Mouse (Mus musculus): ENCODE measurements around the gene Bri3bp. TPM values are rescaled to one million over a fixed set of nuclear protein-coding genes. Genes with fewer than 3 reads are reported as not detected.
"Not testable (repeated sequence)": the region's sequence is repeated elsewhere in the genome, so short reads cannot be mapped to it uniquely, and the experiment has no call there.

The Bri3bp gene
- polyA plus RNA-seq, 1 experiment from 2014 or later, result 54.7 TPM

GRCm38 (mm10) chr5:125485031-125485778 is 43.8 kb downstream of the Bri3bp start:
- DNase-seq (ENCODE audit: low spot score), result no peak
- Histone ChIP-seq H3K4me1 (peaks cover 27% of the 10 kb centered on the region), H3K36me3 (peaks cover 79% of the 10 kb centered on the region), H3K4me3 (no peak overlapping the region), H3K9me3 (replicated peaks) (no peaks in the 10 kb centered on the region), H3K27ac (replicated peaks) (no peak overlapping the region), H3K27me3 (ENCODE audit: low read depth, poor library complexity, severe bottlenecking) (no peaks in the 10 kb centered on the region)
- 98% methylated on average over 4 of the region's 4 CpGs for WGBS

- H3K4me1 ChIP-seq, result peaks cover 19% of the 10 kb centered on the region
- H3K4me3 ChIP-seq, result no peak overlapping the region
- H3K36me3 ChIP-seq, result peaks cover 79% of the 10 kb centered on the region
- no peak for DNase-seq (ENCODE audit: low spot score)
- H3K27ac ChIP-seq (replicated peaks), result no peak overlapping the region
- H3K9me3 ChIP-seq (replicated peaks), result no peaks in the 10 kb centered on the region
- H3K27me3 ChIP-seq (ENCODE audit: low read depth, poor library complexity, severe bottlenecking), result no peaks in the 10 kb centered on the region
- 90% methylated on average over 1 of the region's 1 CpGs for WGBS
Measured at GRCm38 (mm10) chr5:125486088-125486487, 44.7 kb downstream of the Bri3bp start.

GRCm38 (mm10) chr5:125487375-125488115 is 46.2 kb downstream of the Bri3bp start:
- peaks cover 81% of the 10 kb centered on the region for H3K36me3 ChIP-seq
- DNase-seq (ENCODE audit: low spot score), result peak; percentile 52
- H3K27me3 ChIP-seq (ENCODE audit: low read depth, poor library complexity, severe bottlenecking), result no peaks in the 10 kb centered on the region
- H3K4me3 ChIP-seq, result no peak overlapping the region
- peak overlapping the region; percentile 74 for H3K27ac ChIP-seq (replicated peaks)
- H3K4me1 ChIP-seq, result peaks cover 19% of the 10 kb centered on the region
- WGBS, result 64% methylated on average over 11 of the region's 11 CpGs
- H3K9me3 ChIP-seq (replicated peaks), result no peaks in the 10 kb centered on the region

GRCm38 (mm10) chr5:125488116-125488455 is 46.7 kb downstream of the Bri3bp start:
- Histone ChIP-seq H3K9me3 (replicated peaks) (no peaks in the 10 kb centered on the region), H3K4me3 (no peak overlapping the region), H3K27me3 (ENCODE audit: low read depth, poor library complexity, severe bottlenecking) (no peaks in the 10 kb centered on the region), H3K27ac (replicated peaks) (peak overlapping the region; percentile 74), H3K36me3 (peaks cover 81% of the 10 kb centered on the region), H3K4me1 (peaks cover 19% of the 10 kb centered on the region)
- 75% methylated on average over 4 of the region's 4 CpGs for WGBS
- peak; percentile 26 for DNase-seq (ENCODE audit: low spot score)

- DNase-seq (ENCODE audit: low spot score); H3K27ac ChIP-seq (replicated peaks); H3K9me3 ChIP-seq (replicated peaks); H3K27me3 ChIP-seq (ENCODE audit: low read depth, poor library complexity, severe bottlenecking); H3K4me3 ChIP-seq: not testable (repeated sequence)
- Histone ChIP-seq H3K4me1 (peaks cover 19% of the 10 kb centered on the region), H3K36me3 (peaks cover 78% of the 10 kb centered on the region)
- WGBS, result 86% methylated on average over 5 of the region's 5 CpGs
Measured at GRCm38 (mm10) chr5:125488953-125489352, 47.6 kb downstream of the Bri3bp start.

GRCm38 (mm10) chr5:125491107-125491506 is 49.7 kb downstream of the Bri3bp start:
- Histone ChIP-seq H3K36me3 (peaks cover 80% of the 10 kb centered on the region), H3K4me1 (peaks cover 19% of the 10 kb centered on the region), H3K27ac (replicated peaks) (no peak overlapping the region; the same call in 1 of the 2 replicates), H3K9me3 (replicated peaks) (no peaks in the 10 kb centered on the region), H3K4me3 (no peak overlapping the region), H3K27me3 (ENCODE audit: low read depth, poor library complexity, severe bottlenecking) (no peaks in the 10 kb centered on the region)
- WGBS, result 91% methylated on average over 10 of the region's 10 CpGs
- DNase-seq (ENCODE audit: low spot score), result no peak

- peaks cover 72% of the 10 kb centered on the region for H3K36me3 ChIP-seq
- no peak for DNase-seq (ENCODE audit: low spot score)
- 58% methylated on average over 17 of the region's 17 CpGs for WGBS
Measured at GRCm38 (mm10) chr5:125492379-125493092, 51.2 kb downstream of the Bri3bp start.

GRCm38 (mm10) chr5:125493093-125493423 is 51.7 kb downstream of the Bri3bp start:
- 0 out of 2 replicates have a peak overlapping the region, but pooled peaks have one; percentile 17 for H3K27ac ChIP-seq (replicated peaks)
- DNase-seq (ENCODE audit: low spot score), result no peak
- H3K36me3 ChIP-seq, result peaks cover 67% of the 10 kb centered on the region
- no peaks in the 10 kb centered on the region for H3K9me3 ChIP-seq (replicated peaks)
- no peaks in the 10 kb centered on the region for H3K27me3 ChIP-seq (ENCODE audit: low read depth, poor library complexity, severe bottlenecking)
- WGBS, result 63% methylated on average over 5 of the region's 5 CpGs
- H3K4me3 ChIP-seq, result no peak overlapping the region
- peaks cover 8% of the 10 kb centered on the region for H3K4me1 ChIP-seq

More at GRCm38 (mm10) chr5:125492379-125493092, 51.2 kb downstream of the Bri3bp start:
- Histone ChIP-seq H3K27me3 (ENCODE audit: low read depth, poor library complexity, severe bottlenecking) (no peaks in the 10 kb centered on the region), H3K4me3 (no peak overlapping the region), H3K27ac (replicated peaks) (0 out of 2 replicates have a peak overlapping the region, but pooled peaks have one; percentile 17), H3K9me3 (replicated peaks) (no peaks in the 10 kb centered on the region), H3K4me1 (peaks cover 10% of the 10 kb centered on the region)

- H3K9me3 ChIP-seq (replicated peaks), result no peaks in the 10 kb centered on the region
- peaks cover 6% of the 10 kb centered on the region; the same call in 1 of the 2 replicates for H3K4me1 ChIP-seq
- no peak overlapping the region for H3K27ac ChIP-seq (replicated peaks)
- no peak for DNase-seq (ENCODE audit: low spot score)
- H3K36me3 ChIP-seq, result peaks cover 70% of the 10 kb centered on the region
- H3K4me3 ChIP-seq, result no peak overlapping the region
- 91% methylated on average over 10 of the region's 10 CpGs for WGBS
- H3K27me3 ChIP-seq (ENCODE audit: low read depth, poor library complexity, severe bottlenecking), result no peaks in the 10 kb centered on the region
Measured at GRCm38 (mm10) chr5:125495655-125496054, 54.3 kb downstream of the Bri3bp start.

- Histone ChIP-seq H3K27me3 (ENCODE audit: low read depth, poor library complexity, severe bottlenecking) (no peaks in the 10 kb centered on the region), H3K9me3 (replicated peaks) (no peaks in the 10 kb centered on the region), H3K4me3 (no peak overlapping the region), H3K4me1 (peaks cover 6% of the 10 kb centered on the region), H3K36me3 (peaks cover 69% of the 10 kb centered on the region), H3K27ac (replicated peaks) (0 out of 2 replicates have a peak overlapping the region, but pooled peaks have one; percentile 49)
- peak; percentile 66 for DNase-seq (ENCODE audit: low spot score)
- 70% methylated on average over 12 of the region's 12 CpGs for WGBS
Measured at GRCm38 (mm10) chr5:125497821-125498600, 56.6 kb downstream of the Bri3bp start.

- no peak overlapping the region for H3K4me3 ChIP-seq
- H3K4me1 ChIP-seq, result peaks cover 6% of the 10 kb centered on the region
- no peaks in the 10 kb centered on the region for H3K27me3 ChIP-seq (ENCODE audit: low read depth, poor library complexity, severe bottlenecking)
- 91% methylated on average over 6 of the region's 6 CpGs for WGBS
- peaks cover 69% of the 10 kb centered on the region for H3K36me3 ChIP-seq
- H3K27ac ChIP-seq (replicated peaks), result no peak overlapping the region
- H3K9me3 ChIP-seq (replicated peaks), result no peaks in the 10 kb centered on the region
- no peak for DNase-seq (ENCODE audit: low spot score)
Measured at GRCm38 (mm10) chr5:125501505-125501904, 60.1 kb downstream of the Bri3bp start.

- H3K9me3 ChIP-seq (replicated peaks), result no peaks in the 10 kb centered on the region
- H3K27me3 ChIP-seq (ENCODE audit: low read depth, poor library complexity, severe bottlenecking), result no peaks in the 10 kb centered on the region
- peaks cover 74% of the 10 kb centered on the region for H3K36me3 ChIP-seq
- 48% methylated on average over 3 of the region's 3 CpGs for WGBS
- H3K4me1 ChIP-seq, result peaks cover 6% of the 10 kb centered on the region
- H3K4me3 ChIP-seq, result no peak overlapping the region
- DNase-seq (ENCODE audit: low spot score), result no peak
- H3K27ac ChIP-seq (replicated peaks), result no peak overlapping the region
Measured at GRCm38 (mm10) chr5:125502186-125502585, 60.8 kb downstream of the Bri3bp start.
